Mouse (Mus musculus) heart, postnatal 4 days (tissue): ENCODE measurements around the gene Casz1. TPM values are rescaled to one million over a fixed set of nuclear protein-coding genes. Genes with fewer than 3 reads are reported as not detected.
A peak's percentile ranks its signal among the peaks of the same experiment; 100 is the strongest.

ENCODE experiments used
- DNase-seq: peaks from one replicate; pipeline ENCODE4 v3.0.0; 2021
- total RNA-seq, 2 experiments: library from RNA; stranded (reverse); gene quantifications; 2 replicates each; pipeline ENCODE4 v1.2.3; 2021

The Casz1 gene
- total RNA-seq: 10 to 100 TPM; 79.5 to 82.9 TPM

- DNase-seq: peak; percentile 98
Measured at GRCm38 (mm10) chr4:148804137-148804779, at the start of gene Casz1. Gene Casz1, plus strand, starts transcription at chr4:148804429.

DNA sequence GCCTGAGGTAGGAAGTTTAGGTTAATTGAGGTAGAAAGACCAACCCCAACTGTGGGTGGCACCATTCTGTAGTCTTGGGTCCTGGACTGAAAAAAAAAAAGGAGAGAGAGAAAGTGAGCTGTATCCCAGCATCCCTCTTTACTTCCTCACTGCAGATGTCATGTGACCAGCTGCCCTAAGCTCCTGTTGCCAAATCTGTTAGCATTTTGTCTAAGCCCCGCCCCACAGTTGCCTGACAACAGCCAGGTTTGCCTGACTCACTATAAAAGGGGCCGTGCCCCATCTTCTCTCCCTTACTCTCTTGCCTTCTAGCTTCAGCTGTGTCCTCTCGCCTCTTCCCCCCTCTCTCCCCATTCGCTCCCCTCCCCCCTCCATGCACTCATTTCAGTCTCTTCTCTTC, 45.4 kb upstream of the Casz1 start:
- no peak for DNase-seq

GRCm38 (mm10) chr4:148760152-148760551, 44.1 kb upstream of the Casz1 start:
- no peak for DNase-seq

DNA sequence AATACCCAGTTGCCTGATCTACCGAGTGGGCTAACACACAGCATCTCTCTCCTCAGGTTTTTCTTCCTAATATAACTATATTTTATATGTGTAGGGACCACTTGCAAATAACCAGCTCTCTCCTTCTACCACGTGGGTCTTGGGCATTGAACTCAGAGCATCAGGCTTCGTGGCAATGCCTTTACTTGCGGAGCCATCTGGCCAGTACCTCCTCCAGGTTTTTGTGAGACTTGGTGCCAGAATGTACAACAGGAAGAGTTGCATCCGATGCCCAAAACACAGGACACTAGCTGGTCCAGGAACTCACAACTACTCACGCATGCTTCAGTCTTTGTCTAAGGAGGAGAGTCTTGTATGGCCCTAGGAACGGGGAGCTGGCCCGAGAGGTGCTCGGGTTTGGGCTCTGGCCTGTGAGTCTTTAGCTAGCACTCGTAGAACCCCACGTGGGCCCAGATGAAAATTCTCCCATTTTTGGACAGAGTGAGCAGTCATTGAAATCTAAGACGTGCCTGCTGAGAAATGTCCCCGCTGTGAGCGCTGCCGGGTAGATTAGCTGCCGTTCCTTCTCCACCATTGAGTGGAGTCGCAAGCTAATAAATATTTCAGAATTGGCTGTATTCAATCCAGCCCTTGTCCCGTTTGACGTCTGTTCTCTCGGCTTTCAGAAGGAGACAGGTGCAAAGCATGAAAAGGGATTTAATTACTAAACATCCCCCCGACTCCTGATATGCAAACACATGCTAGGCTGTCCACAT, 38.0 kb upstream of the Casz1 start:
- no peak for DNase-seq

- no peak for DNase-seq
Measured at GRCm38 (mm10) chr4:148767655-148768305, 36.4 kb upstream of the Casz1 start.

GRCm38 (mm10) chr4:148768649-148769048, 35.6 kb upstream of the Casz1 start:
- no peak for DNase-seq

DNA sequence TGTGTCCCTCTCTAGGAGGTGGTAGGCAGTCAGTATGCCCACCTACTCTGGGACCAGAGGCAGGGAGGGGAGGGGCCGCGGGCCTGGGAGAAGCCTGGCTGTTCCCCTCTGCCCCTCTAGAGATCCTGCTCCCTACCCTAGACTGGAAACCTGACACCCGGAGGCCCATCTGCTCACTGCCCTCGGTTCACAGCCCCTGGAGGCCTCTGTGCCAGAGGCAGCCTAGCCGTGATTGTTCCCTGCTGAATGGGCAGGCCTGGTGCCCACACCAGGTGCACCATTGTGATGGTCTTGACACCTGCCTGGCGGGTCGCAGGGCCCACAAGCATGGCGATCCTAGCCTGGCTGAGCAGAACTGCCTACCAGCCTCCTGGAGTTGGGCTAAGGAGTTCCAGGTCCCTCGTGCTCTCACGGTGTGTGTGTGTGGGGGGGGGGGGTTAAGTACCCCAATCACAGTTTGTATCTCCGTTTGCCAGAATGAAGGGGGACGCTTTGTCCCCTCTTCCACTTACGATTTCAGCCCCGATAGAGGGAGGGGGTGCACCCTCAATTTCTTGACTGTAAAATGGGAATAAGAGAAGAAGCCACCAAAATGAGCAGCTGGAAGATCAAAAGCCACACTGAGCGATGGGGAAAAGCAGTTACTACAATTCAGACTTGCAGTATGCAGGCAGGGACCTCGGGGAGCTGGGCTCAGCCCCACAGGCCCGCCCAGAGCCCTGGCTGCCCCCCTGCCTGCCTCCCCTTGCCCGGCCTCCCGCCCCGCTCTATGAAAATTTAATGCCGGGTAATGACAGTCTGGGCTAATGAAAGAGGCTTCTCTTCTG, 33.4 kb upstream of the Casz1 start:
- peak; percentile 23 for DNase-seq

DNA sequence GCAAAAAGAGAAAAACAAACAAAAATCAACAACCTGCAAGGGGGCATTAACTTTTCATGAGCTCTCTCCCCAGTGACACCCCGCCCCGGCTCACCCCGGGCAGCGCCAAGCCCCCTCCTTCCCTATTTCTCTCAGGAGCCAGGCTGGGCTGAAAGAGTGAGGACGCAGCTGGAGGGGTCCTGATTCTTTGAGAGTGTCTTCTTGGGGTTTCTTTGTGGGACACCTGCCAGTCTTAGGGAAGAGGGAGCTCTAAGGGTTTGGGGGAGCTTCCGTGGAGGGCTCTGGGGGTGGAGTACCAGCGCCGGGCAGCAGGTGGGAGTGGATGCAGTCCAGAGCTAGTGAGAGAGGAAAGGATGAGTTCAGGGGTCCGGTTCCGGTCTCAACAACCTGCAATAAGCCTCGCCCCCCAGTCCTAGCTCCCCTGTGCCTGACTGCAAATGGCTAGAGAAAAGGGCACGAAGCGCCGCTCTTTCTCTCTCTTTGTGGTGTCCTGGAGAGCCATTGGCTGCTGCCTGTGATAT, 32.8 kb upstream of the Casz1 start:
- no peak for DNase-seq

DNA sequence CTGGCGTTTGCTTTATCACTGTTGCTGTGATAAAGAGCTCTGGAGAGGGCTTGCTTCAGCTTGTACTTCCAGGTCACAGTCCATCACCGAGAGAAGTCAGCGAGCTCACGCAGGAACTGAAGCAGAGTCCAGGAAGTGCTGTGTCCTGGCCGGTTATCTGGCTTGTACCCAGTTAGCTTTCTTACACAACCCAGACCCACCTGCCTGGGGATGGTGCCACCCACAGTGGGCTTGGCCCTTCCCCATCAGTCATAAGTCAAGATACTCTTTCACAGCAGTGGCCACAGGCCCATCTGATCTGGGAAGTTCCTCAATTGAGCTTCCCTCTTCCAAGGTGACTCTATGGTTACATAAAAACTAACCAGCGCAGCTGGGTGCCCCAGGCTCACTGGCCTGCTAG, 31.6 kb upstream of the Casz1 start:
- DNase-seq: no peak

DNA sequence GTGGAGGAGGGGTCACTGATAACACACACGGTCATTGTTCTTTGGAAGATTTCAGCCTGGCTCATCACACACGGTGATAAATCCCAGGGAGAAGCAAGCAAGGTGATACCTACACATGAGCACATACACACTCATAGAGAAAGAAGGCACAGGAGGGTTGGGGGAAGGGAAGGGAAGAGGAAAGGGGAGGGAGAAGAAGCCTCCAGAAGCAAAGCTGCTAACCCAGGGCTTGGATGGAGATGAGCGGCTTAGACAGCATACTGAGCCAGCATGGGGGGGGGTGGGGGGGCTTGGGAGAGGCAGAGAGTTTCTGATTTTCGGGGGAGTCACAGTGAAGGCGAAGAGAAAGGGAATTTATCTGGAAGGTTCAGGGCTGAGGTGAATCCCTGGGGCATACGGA, 30.2 kb upstream of the Casz1 start:
- no peak for DNase-seq

- no peak for DNase-seq
Measured at GRCm38 (mm10) chr4:148775476-148776269, 28.6 kb upstream of the Casz1 start.

GRCm38 (mm10) chr4:148780097-148780621, 24.1 kb upstream of the Casz1 start:
- no peak for DNase-seq

DNA sequence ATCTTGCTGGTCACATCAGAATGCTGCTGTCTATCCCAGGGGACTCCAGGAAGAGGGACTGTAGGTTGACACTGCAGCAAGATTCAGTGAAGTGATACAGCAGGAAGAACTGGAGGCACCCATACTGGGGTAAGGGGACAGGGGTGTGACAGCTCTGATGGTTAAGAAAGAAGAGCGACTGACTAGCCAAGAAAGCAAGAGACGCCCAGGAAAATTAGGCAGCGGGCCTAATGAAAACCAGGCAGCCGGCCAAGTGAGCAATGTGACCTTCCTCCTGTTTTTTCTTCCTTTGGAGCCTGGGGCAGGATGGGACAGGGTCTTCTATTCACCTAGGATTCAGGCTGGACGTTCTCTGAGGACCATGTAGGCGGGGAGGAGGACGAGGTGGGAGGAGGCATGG, 22.7 kb upstream of the Casz1 start:
- peak; percentile 79 for DNase-seq

DNA sequence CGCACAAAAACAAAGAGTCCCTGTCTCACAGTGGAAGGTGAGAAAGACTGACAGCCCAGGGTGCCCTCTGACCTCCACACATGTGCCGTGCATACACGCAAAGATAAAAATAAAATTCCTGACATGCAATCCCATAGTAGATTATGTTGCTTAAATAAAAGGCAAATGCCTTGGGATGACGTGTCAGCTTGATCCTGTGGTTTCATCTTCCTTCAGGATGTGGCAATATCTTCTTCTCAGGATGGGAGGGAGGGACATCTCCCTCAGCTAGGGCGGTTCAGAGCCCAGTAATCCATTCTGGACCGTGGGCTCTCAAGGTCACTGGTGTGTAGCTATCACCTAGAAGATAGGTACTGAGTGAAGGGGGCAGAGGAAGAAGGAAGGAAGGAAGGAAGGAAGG, 21.3 kb upstream of the Casz1 start:
- DNase-seq: no peak

- DNase-seq: peak; percentile 58
Measured at GRCm38 (mm10) chr4:148783760-148784159, 20.5 kb upstream of the Casz1 start.

- DNase-seq: no peak
Measured at GRCm38 (mm10) chr4:148785053-148785567, 19.1 kb upstream of the Casz1 start.

GRCm38 (mm10) chr4:148785995-148786394, 18.2 kb upstream of the Casz1 start:
- DNase-seq: no peak

- no peak for DNase-seq
Measured at GRCm38 (mm10) chr4:148790940-148791339, 13.3 kb upstream of the Casz1 start.

DNA sequence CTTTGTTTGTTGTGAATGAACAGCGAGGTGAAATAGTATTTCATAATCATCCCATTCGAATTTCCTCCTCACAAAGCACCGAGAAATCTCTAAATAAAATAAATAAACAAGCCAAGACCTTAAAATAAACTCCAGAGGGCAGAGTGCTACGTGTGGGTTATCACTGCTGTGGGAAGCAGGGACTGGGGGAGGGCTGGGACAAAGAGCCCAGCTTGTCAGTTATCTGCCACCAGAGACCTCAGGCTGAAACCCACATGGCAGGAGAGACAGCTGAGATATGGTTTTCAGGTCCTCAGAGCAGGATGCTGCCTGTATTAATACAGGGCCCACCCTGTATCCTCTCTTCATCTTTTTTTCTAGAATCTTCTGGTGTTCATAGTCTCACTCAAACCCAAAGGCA, 9.2 kb upstream of the Casz1 start:
- no peak for DNase-seq

GRCm38 (mm10) chr4:148797475-148798324, 6.5 kb upstream of the Casz1 start:
- DNase-seq: no peak
